Mouse (Mus musculus) gastrocnemius, adult 8-10 months (tissue): ENCODE data around the gene Cryl1. TPM values are rescaled to one million over a fixed set of nuclear protein-coding genes. Genes with fewer than 3 reads are reported as not detected.

Experiments used
- DNase-seq, 2 experiments: peaks; one replicate each; pipeline ENCODE4 v3.0.0; 2022; ENCODE audit warnings: low spot score in 2 of 2
- total RNA-seq, 4 experiments: library from RNA; stranded (reverse); gene quantifications; 2 replicates each; pipeline ENCODE4 v1.2.4; 2022

The Cryl1 gene
- total RNA-seq, 4 experiments from 2014 or later: 5.1 to 6.3 (median 5.9) TPM

DNA sequence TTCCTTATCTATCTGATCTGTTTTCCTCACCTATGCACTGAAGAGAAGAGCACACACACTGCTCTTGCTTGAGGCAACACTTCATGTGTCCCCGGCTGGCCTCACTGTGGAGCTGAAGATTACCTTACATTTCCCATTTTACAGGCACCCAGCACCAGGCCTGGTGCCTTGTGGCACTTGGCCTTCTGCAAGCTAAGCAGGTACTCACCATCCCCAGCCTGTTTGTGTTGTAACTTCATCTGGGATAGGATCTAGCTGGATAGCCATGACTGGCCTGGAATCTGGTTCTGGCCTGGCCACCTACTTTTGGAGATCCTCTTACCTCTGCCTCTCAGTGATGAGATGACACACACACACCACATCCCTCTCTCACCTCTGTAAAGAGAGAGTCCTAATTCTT is 79.5 kb downstream of the Cryl1 start:
- DNase-seq: peak; percentile 39 to 59

DNA sequence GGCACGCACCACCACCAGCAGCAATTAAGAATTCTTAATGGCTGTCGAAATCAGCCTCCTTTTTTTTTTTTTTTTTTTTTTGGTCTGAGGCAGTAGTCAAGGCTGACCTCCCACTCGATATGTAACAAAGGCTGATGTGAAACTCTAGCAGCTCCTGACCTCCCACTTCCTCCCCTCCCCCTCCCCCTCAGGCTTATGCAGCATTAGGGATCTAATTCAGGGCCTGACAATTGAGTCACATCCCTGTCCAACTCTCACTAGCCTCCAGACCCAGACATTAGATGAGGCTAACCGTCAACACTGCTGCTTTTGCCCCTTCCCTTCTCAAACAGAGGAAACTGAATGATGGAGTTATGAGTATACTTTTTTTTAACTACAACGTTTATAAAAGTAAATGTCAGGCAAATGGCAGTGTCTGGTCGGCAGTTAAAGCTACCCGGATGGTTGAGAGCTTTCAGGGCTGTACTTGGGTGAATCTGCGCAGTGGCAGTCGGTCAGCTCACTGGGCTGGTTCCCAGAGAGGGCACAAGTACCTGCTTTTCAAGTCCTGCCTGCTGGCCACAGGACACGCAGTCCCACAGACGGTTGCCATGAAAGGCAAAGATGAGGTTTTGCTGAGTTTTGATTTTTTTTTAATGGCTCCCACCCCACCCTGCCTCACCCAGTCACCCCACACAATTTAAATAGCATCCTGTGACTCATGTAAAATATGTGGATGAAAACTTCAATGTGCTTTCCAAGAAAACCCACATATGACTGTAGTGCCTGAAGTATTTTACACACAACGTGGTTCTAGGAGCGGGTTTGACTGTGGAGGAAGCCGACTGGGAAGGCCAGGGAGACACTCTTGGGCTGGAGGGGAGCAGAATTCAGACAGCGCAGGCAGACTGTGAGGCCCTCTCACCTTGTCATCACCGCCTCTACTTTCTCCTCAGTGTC is 81.4 kb downstream of the Cryl1 start:
- no peak for DNase-seq

DNA sequence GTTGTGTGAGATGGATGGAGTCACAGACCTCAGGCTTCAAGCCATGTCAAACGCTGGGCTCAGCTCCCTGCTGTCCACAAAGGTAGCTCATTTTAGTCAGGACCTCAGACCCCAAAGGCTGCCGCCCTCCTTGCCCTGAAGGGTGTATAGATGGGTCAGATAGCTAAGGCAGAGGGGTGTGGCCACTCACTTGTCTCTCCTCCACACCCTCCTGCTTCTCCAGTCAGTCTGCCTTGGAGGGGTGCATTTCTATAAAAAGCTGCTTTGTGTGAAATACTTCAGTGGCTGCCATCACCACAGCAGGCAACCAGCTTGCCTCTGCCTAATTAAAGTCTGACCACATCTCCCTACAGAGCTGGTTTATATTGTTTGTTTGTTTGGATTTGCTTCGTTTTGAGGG is 82.4 kb downstream of the Cryl1 start:
- DNase-seq: no peak

DNA sequence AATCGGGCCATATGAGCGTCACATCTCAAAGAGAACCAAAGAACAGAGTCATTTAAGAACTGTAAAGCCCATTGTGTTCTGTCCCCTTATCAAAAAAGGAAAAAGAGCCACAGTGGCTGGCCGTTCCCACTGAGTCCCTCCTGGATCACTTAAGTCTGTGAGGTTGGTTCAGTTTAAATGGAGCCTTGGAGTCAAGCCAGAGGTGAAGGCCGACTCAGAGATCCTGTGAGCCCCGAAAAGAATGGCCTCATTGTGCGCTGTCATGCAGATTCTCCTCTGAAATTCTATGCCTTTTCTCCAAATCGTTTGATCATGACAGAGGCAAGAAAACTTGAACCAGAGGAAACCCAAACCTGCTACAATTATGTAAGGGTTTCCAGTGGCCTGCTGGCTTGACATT is 82.8 kb downstream of the Cryl1 start:
- DNase-seq: no peak

DNA sequence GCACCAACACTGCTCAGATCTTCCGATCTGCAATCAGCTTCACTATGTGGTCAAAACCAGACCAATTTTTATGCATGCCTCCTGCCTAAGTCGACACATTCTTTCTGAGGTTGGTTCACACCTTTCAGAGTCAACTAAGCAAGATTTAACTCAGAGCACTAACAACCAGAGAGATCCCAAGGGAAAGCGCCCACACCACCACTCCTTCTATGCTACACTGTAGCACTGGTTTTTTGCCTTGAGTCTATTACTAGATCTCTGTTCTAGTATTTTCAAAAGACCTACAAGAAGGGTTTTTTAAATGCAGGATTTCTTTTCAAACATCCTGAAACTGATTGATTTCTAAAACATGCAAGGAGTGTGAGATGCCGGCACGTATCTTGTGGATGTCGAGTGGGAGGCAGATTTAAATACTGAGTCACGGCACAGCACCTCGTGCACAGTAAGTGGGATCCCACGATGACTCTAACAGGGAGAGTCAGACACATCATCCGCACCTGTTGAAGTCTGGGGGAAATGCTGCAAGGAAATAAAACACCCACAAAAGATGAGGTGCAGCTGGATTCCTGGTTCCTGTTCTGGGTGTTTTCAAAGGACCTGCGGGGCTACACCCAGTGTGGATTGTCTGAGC is 96.6 kb downstream of the Cryl1 start:
- DNase-seq: no peak

- no peak for DNase-seq
Measured at GRCm38 (mm10) chr14:57300530-57300929, 97.8 kb downstream of the Cryl1 start.

- no peak for DNase-seq
Measured at GRCm38 (mm10) chr14:57297672-57298071, 100.7 kb downstream of the Cryl1 start.

- no peak for DNase-seq
Measured at GRCm38 (mm10) chr14:57291399-57291942, 106.9 kb downstream of the Cryl1 start.

GRCm38 (mm10) chr14:57289105-57289504 is 109.2 kb downstream of the Cryl1 start:
- no peak for DNase-seq

- no peak for DNase-seq
Measured at GRCm38 (mm10) chr14:57283816-57284215, 114.5 kb downstream of the Cryl1 start.

- no peak for DNase-seq
Measured at GRCm38 (mm10) chr14:57282591-57282990, 115.7 kb downstream of the Cryl1 start.

GRCm38 (mm10) chr14:57280835-57281234 is 117.5 kb downstream of the Cryl1 start:
- no peak for DNase-seq

GRCm38 (mm10) chr14:57276481-57277012 is 121.8 kb downstream of the Cryl1 start:
- no peak for DNase-seq

DNA sequence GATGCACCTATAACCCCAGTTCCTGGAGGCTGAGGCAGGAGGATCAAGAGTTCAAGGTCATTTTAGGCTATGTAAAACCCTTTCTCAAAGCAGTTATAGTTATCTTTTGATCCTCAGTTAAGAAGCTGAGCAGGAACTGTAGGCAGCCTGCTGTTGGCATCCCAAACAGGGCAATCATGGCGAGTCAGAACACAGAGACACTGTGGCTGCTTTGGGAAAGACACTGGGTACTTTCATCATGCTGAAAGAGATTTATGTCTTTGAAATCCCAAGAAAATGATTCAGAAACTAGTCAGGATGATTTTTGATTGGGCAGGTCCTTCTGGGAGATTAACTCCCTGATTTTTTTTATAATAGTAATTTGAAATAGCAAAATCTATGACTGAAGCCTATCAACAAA is 126.0 kb downstream of the Cryl1 start:
- no peak for DNase-seq

DNA sequence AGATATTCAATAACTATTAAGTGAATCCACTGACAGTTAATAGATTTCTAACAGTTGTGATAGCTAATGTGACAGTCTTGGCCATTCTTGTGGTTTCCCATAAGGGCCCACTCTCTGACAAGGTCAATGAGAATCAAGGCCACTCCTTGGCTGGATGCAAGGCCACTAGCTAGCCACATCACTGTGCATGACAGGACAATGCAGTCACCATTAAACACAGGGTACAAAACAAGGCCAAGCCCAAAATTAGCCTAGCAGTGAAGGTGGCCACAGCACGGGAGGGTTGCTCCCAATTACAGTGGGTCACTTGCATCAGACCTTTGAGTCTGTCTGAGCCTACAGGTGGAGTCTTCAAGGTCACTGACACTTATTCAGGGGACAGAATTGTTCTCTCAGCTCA is 126.5 kb downstream of the Cryl1 start:
- DNase-seq: no peak

DNA sequence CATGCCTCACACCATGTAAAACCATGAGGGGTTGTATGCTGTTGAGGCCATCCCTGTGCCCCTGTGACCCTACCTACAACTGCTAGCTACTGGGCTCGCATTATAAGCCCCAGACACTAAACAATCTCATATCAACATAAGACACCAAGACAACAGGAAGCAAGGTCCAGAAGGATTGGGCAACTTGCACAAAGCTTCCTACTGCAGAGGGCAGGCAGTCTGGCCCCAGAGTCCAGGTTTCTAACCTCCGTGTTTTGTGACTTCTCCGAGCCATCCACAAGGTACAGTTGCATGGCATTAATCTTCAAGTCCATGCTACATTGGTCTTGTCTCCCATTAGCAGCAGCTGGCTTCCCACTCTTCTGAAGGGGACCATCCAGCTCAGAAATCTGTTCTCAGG is 129.4 kb downstream of the Cryl1 start:
- no peak for DNase-seq

DNA sequence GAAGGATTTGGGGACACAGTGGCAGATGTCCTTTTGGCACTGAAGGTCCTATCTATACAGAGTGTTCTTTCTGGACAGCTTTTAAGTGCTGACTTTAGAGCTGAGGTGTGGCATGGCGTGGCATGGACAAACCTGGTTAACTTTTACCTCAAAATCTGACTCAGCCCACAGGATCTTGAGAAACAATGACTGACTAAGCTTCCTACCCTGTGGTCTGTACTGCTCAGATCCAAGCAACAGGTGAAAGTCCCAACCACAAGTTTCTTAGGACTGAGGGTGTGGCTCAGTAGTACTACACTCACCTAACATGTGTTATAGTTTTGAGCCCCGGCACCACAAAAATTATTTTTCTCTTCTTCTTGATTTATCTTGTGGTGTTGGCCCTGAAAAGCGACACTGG is 130.0 kb downstream of the Cryl1 start:
- DNase-seq: no peak

DNA sequence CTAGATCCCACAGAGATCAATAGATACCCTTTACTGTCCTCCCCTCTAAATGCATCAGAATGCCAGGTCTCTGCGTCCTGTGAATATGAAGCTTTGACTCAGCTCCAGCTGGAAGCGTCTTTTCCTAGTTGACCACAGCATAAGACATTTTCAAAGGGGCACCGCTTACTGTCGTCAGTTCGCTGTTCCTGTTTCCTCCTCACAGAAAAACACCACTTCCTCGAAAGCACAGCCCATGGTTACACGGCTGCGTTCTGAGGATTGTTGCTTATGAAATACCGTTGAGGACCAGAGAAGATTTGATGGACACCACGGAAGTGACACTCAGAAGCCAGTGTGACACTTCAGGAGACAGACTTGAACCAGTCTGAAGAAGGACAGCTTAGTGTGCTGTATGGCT is 134.4 kb downstream of the Cryl1 start:
- DNase-seq: no peak

GRCm38 (mm10) chr14:57259341-57259740 is 139.0 kb downstream of the Cryl1 start:
- DNase-seq: no peak

DNA sequence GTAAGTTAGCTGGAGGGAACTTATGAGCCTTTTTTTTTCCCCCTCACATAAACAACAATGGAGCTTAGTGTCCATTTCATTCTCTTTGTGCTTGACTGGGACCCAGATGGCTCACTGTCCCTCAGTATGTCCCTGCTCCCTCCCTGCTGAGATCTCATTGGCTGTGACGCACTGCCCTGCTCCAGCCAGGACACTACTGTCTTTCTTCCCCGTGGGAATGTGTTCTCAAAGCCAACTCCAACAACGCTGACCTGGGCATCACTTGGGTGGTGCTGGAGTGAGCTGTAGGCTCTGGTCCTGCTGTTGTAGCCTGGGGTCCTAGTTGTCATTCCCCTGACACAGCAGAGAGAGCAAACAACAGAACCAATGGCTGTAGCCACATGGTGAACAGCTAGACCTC is 149.7 kb downstream of the Cryl1 start:
- DNase-seq: no peak

- no peak for DNase-seq
Measured at GRCm38 (mm10) chr14:57246575-57246974, 151.8 kb downstream of the Cryl1 start.

- no peak for DNase-seq
Measured at GRCm38 (mm10) chr14:57242978-57243377, 155.4 kb downstream of the Cryl1 start.
